Mouse (Mus musculus) layer of hippocampus, postnatal 10 days (tissue): ENCODE results near the gene Rhebl1. TPM values are rescaled to one million over a fixed set of nuclear protein-coding genes. Genes with fewer than 3 reads are reported as not detected.
A peak's percentile ranks its signal among the peaks of the same experiment; 100 is the strongest.
"Not testable (repeated sequence)": the region's sequence is repeated elsewhere in the genome, so short reads cannot be mapped to it uniquely, and the experiment has no call there.

Experiments used
- DNase-seq, 2 experiments: peaks; one replicate each; pipeline ENCODE4 v3.0.0; 2021; ENCODE audit warnings: low spot score in 2 of 2
- long read RNA-seq: library from polyadenylated mRNA; stranded (forward); transcript quantifications from one replicate; pipeline ENCODE4 v2.0.0, GENCODE M21; 2023
- total RNA-seq, 2 experiments: library from RNA; stranded (reverse); gene quantifications; 2 replicates each; pipeline ENCODE4 v1.2.3; 2021

Gene Rhebl1
- total RNA-seq: 10 to 100 TPM in 1 of 2 experiments, 1 to 10 TPM in 1; 8.8 to 13.0 TPM
- long read RNA-seq, partial matches to known transcripts: 21 of 28 reads
- long read RNA-seq, other reads (novel, unspliced or antisense): 1 of 28 reads

DNA sequence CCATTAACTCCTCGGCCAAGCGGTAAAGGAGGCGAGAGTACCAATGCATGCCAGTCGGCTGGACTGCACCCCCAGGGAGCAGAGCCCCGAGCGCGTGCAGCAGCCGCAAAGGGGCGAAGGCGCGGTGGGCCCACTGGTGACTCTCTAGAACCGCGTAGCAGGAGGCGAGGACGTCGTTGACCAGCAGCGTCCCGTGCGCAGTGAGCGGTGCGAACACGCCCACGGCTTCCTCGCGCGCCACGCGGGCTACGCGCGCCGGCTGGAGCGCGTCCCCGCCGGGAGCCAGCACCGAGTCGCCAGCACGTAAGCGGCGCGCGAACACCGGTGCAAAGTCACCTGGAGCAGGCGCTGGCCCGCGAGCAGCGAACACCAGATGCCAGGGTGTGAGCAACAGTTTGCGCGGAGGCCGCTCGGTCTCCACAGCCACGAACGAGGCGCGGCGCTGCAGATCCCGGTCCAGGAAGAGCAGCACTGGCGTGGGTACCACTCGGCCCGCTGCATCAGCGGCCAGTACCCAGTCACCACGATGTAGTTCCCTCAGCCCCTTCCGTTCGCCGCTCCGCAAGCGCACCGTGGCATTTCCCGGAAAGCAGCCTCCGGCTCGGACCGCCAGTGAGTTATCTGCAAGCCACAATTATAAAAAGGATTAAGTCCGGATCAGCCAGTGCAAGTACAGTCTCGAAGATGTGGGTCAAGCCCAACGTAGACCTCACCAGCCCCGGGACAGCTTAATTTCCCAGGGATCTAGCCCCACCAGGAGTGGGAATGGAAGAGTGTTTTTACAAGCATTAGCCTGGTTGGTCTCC is at the start of gene Rhebl1:
Rhebl1 (minus strand) TSS at position 601 of the 806 bp plus-strand sequence.
- DNase-seq: peak; percentile 37 to 41

DNA sequence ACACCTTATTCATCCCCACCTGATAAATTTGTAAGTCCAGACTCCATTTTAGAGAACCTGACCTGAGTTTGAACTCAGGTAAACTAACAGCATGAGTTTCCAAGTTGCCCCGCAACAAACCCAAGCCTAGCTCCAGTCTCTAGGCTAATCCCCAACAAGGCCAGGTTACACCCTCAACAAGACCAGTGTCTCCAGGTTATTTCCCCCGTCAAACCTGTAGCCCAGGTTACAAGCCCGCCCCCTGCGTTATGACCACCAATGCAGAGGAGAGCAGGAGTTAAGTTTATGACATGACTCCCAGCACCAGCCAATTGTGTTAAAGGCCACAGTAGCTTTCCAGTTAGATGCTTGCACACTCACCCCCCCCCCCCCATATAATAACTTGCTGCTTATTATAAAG is 48.8 kb upstream of the Rhebl1 start:
- DNase-seq: no peak

DNA sequence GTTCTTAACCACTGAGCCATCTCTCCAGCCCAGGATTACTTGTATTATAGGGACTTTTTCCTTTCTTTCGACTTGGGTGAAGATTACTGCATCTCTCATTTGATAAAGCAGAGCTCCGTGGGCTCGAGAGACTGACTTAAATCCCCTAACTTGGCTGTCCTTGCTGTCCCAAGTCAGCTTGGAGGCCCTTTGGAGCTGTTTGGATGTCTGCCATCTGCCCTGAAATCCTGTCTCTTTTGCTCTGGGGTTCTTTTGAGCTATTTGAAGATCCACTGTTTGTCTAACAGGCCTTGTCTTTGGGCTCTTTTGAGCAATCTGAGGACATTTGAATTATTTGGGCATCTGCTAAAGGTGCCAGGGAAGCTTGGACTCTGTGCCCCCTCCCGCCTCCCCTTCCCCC is 47.7 kb upstream of the Rhebl1 start:
- DNase-seq: no peak

DNA sequence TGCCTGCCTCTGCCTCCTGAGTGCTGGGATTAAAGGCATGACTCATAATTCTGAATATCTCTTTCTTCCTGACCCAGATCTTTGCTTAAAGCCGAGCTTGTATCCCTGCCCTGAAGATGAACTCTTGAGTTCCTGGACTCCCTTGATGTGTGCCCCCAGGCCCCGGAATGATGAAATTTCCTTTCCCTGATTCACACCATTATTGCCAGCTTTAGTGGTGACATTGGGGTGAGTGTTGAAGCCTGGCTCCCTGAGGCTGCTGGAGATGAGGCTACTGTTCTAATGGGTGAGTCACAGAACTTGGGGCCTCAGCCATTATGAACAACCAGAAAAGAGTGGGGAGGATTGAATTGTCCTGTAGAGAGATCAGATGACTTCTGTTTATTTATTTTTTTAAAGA is 47.2 kb upstream of the Rhebl1 start:
- no peak for DNase-seq

- DNase-seq: no peak
Measured at GRCm38 (mm10) chr15:98940816-98941215, 46.5 kb upstream of the Rhebl1 start.

GRCm38 (mm10) chr15:98934217-98934839 is 40.0 kb upstream of the Rhebl1 start, which contains the start of gene Tuba1b:
Tuba1b (minus strand) TSS chr15:98934565.
- DNase-seq: peak; percentile 81 to 90

DNA sequence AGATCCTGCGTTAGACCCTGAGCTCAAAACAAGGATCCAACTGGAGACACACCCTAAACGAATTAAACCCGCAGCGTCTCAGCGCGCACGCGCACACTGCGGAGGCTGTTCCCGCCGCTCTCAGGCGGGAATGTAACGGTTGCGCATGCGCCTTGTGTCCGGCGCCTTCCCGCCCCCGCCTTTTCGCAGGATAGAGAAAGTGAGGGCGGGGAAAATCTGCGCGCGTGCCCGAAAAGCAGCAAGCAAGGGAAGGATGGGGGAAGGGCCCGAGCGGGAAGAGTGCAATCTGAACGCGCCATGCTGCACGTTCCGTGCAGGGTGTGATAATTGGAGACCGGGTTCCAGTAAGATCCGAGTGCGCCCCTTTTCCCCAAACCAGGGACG is 39.5 kb upstream of the Rhebl1 start:
- peak; percentile 94 to 98 for DNase-seq

DNA sequence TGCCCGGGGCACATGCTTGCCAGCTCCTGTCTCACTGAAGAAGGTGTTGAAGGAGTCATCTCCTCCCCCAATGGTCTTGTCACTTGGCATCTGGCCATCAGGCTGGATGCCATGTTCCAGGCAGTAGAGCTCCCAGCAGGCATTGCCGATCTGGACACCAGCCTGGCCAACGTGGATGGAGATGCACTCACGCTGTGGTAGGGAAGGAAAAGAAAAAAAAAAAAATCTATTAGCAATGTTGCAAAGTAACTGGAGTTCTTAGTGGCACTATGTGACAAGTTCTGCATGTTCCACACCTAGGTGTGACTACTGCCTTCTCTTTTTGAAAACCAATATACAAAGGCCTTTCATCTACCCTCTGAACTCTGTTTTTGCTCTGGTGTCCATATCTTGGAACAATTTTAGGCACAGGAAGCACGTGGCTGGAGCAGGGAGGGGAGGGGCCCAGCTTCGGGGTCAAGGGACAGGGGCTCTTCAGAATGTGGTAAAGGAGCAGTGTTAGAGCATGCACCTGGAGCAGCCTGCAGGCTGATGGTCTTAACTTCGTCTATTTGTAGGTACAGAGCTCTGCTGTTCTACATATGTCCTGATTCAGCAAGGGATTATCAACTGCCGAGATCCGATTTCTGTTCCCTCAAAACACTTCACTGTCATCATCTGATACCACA is 38.8 kb upstream of the Rhebl1 start:
- DNase-seq: not testable (repeated sequence)

DNA sequence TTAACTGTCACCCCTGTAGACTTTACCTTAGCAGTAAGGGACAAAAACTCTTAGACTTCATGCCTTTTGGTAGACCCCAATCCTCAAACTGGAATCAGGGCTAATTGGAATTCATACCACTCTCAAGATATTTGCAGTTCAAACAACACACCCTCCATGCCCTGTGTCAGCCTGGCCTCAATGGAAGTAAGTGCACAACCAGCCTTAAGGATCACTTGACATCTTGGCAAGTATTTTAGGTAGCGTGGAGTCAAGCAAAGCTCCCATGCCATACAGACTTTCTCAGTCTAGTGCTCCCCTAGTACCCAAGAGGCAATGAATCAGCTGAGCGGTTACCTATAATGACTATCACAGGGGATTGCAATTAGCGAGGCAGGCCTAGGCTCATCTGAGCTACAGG is 36.7 kb upstream of the Rhebl1 start:
- DNase-seq: no peak

GRCm38 (mm10) chr15:98930017-98930734 is 35.8 kb upstream of the Rhebl1 start:
- DNase-seq: no peak

DNA sequence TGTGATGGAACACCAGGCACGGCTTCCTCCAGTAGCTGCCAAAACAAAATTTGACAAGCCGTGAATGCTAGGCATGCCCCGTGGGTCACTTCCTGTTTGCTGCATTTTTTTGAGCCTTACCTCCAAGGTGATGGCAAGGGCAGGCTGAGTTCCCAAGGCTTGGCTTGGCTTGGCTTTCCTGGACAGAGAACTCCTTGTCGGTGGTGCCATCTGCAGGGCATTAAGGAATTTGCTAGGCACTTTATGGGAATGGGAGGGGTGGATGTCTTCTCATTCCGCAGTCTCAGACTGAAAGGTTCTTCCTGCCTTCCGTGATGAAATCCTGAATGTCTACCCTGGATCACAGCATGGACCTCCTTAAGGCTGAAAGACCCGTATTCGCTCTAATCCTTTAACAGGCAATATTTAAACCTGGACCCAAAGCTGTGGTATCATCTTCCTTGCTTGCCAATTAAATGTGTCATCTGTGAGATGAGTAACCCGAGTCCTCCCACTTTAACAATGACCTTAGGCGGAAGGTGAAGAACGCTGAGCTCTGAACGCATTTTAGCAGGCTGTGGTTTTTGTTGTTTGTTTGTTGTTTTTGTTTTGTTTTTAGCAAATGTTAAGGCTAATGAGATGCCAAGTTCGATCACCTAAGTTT is 34.4 kb upstream of the Rhebl1 start:
- peak; percentile 68 to 76 for DNase-seq

DNA sequence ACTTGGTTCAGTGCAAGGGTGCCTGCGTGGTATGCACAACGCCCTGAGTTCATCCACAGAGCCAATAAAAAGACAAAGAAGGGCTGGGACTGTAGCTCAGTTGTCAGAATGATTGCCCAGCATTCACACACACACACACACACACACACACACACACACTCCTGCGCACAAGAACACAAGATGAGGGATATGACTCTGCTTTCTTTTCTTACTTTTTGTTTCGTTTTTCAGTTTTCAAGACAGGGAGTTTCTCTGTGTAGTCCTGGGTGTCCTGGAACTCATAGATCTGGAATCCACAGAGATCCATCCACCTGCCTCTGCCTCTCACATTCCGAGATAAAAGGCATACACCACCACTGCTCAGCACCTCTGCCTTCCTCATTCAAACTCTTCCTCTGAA is 33.2 kb upstream of the Rhebl1 start:
- DNase-seq: no peak

DNA sequence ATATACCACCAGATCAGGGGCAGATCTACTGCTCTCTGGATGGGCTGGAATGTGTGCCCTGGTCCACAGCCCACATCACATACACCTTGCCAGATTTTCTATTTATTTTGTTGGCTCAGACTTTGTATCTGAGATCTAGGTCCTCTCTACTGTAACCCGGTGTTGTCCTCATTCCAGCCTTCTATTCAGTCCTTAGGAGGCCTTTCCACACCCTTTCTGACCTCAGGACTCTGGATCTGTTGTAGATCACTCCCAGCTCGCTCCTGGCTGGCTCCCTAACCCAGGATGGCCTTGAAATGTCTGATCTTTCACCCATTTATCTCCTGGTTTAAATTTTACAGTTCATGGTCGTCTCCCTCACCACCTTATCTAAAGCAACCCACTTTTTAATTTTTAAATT is 30.3 kb upstream of the Rhebl1 start:
- no peak for DNase-seq

- DNase-seq: no peak
Measured at GRCm38 (mm10) chr15:98923031-98923537, 28.7 kb upstream of the Rhebl1 start.

- DNase-seq: no peak
Measured at GRCm38 (mm10) chr15:98922581-98922980, 28.2 kb upstream of the Rhebl1 start.

GRCm38 (mm10) chr15:98921510-98921909 is 27.2 kb upstream of the Rhebl1 start:
- DNase-seq: no peak

GRCm38 (mm10) chr15:98918499-98918895 is 24.2 kb upstream of the Rhebl1 start:
- DNase-seq: not testable (repeated sequence)

GRCm38 (mm10) chr15:98917538-98918498 is 23.5 kb upstream of the Rhebl1 start, which contains the start of gene Lmbr1l:
Lmbr1l (minus strand) TSS chr15:98918231.
- DNase-seq: peak; percentile 98 to 99

- DNase-seq: peak in 1 of 2 experiments; percentile 37
Measured at GRCm38 (mm10) chr15:98917091-98917490, 22.8 kb upstream of the Rhebl1 start.
